Mouse (Mus musculus) heart, postnatal 14 days (tissue): Measurements from ENCODE around the gene Comp. TPM values are rescaled to one million over a fixed set of nuclear protein-coding genes. Genes with fewer than 3 reads are reported as not detected.
A peak's percentile ranks its signal among the peaks of the same experiment; 100 is the strongest.

ENCODE experiments used
- DNase-seq, 2 experiments: peaks; one replicate each; pipeline ENCODE4 v3.0.0; 2021 to 2022
- intact Hi-C: fragments of 180-260 bp; cut with DNase I; formaldehyde crosslinking; loops from one replicate; pipeline ENCODE4 v1.15.1; 2025
- long read RNA-seq, 2 experiments: library from polyadenylated mRNA; stranded (forward); transcript quantifications; one replicate each; pipeline ENCODE4 v2.0.0; 2021
- total RNA-seq, 2 experiments: library from RNA; stranded (reverse); gene quantifications; 2 replicates each; pipeline ENCODE4 v1.2.3; 2021

Gene Comp
- 1 to 10 TPM; 2.4 to 3.8 TPM for total RNA-seq
- long read RNA-seq, experiment 1, partial matches to known transcripts: 0 of 1 reads
- long read RNA-seq, experiment 1, other reads (novel, unspliced or antisense): 0 of 1 reads
- long read RNA-seq, experiment 2, partial matches to known transcripts: 0 of 3 reads
- long read RNA-seq, experiment 2, other reads (novel, unspliced or antisense): 0 of 3 reads

GRCm38 (mm10) chr8:70373397-70374317, at the start of gene Comp:
Gene Comp, plus strand, starts transcription at chr8:70373558.
- DNase-seq: no peak
- intact Hi-C loops: no loop called here

GRCm38 (mm10) chr8:70323716-70324115, 49.6 kb upstream of the Comp start:
- DNase-seq: no peak
- intact Hi-C loops: no loop called here

- no peak for DNase-seq
- intact Hi-C loops: no loop called here
Observed at GRCm38 (mm10) chr8:70327512-70327911, 45.8 kb upstream of the Comp start.

GRCm38 (mm10) chr8:70329124-70329834, 44.1 kb upstream of the Comp start, which contains the start of gene Gdf1:
Gene Gdf1, plus strand, starts transcription at chr8:70329817.
- intact Hi-C loops: no loop called here

GRCm38 (mm10) chr8:70329835-70330740, 43.3 kb upstream of the Comp start:
- DNase-seq: no peak
- intact Hi-C loops: no loop called here

More at GRCm38 (mm10) chr8:70329124-70329834, 44.1 kb upstream of the Comp start, which contains the start of gene Gdf1:
- DNase-seq: no peak

GRCm38 (mm10) chr8:70330741-70331364, 42.5 kb upstream of the Comp start:
- intact Hi-C loops: no loop called here
- DNase-seq: peak in 1 of 2 experiments; percentile 41

GRCm38 (mm10) chr8:70331526-70331925, 41.8 kb upstream of the Comp start:
- intact Hi-C loops: no loop called here
- DNase-seq: no peak

GRCm38 (mm10) chr8:70332070-70332877, 41.1 kb upstream of the Comp start:
- intact Hi-C loops: no loop called here
- DNase-seq: peak; percentile 78 to 84

- intact Hi-C loops: no loop called here
- no peak for DNase-seq
Observed at GRCm38 (mm10) chr8:70332878-70333202, 40.5 kb upstream of the Comp start.

- intact Hi-C loops: no loop called here
- no peak for DNase-seq
Observed at GRCm38 (mm10) chr8:70338931-70339330, 34.4 kb upstream of the Comp start.

GRCm38 (mm10) chr8:70340659-70341058, 32.7 kb upstream of the Comp start:
- no peak for DNase-seq
- intact Hi-C loops: loop anchor here (5.0 kb wide), 1 partner anchor 162 kb away; no protein-coding TSS in a partner anchor

- DNase-seq: no peak
- intact Hi-C loops: loop anchor here (5.0 kb wide), 1 partner anchor 160 kb away; no protein-coding TSS in a partner anchor
Observed at GRCm38 (mm10) chr8:70342007-70342406, 31.4 kb upstream of the Comp start.

GRCm38 (mm10) chr8:70343076-70343475, 30.3 kb upstream of the Comp start:
- DNase-seq: no peak
- intact Hi-C loops: loop anchor here (5.0 kb wide), 1 partner anchor 159 kb away; no protein-coding TSS in a partner anchor

GRCm38 (mm10) chr8:70343696-70344095, 29.7 kb upstream of the Comp start:
- peak in 1 of 2 experiments; percentile 52 for DNase-seq
- intact Hi-C loops: loop anchor here (5.0 kb wide), 1 partner anchor 159 kb away; no protein-coding TSS in a partner anchor

- intact Hi-C loops: loop anchor here (5.0 kb wide), 1 partner anchor 158 kb away; no protein-coding TSS in a partner anchor
- no peak for DNase-seq
Observed at GRCm38 (mm10) chr8:70344279-70344678, 29.1 kb upstream of the Comp start.

- intact Hi-C loops: no loop called here
- no peak for DNase-seq
Observed at GRCm38 (mm10) chr8:70347443-70347842, 25.9 kb upstream of the Comp start.

GRCm38 (mm10) chr8:70347860-70348420, 25.4 kb upstream of the Comp start:
- intact Hi-C loops: no loop called here
- no peak for DNase-seq
